Mouse (Mus musculus): ENCODE measurements around the gene Cfdp1.

The Cfdp1 gene

GRCm38 (mm10) chr8:111765616-111766015 lies 88.5 kb downstream of the Cfdp1 start:
- DNase-seq = no peak

GRCm38 (mm10) chr8:111765096-111765495 lies 89.0 kb downstream of the Cfdp1 start:
- no peak for DNase-seq

GRCm38 (mm10) chr8:111760708-111761107 lies 93.4 kb downstream of the Cfdp1 start:
- no peak for DNase-seq

- no peak for DNase-seq
Observed at GRCm38 (mm10) chr8:111758817-111759216, 95.3 kb downstream of the Cfdp1 start.

- no peak for DNase-seq
Observed at GRCm38 (mm10) chr8:111757599-111757998, 96.5 kb downstream of the Cfdp1 start.

GRCm38 (mm10) chr8:111754736-111755135 lies 99.4 kb downstream of the Cfdp1 start:
- DNase-seq = no peak

GRCm38 (mm10) chr8:111754088-111754487 lies 100.0 kb downstream of the Cfdp1 start:
- no peak for DNase-seq

- DNase-seq = no peak
Observed at GRCm38 (mm10) chr8:111748766-111749165, 105.3 kb downstream of the Cfdp1 start.

- no peak for DNase-seq
Observed at GRCm38 (mm10) chr8:111747866-111748649, 106.0 kb downstream of the Cfdp1 start.

- no peak for DNase-seq
Observed at GRCm38 (mm10) chr8:111746582-111747465, 107.3 kb downstream of the Cfdp1 start.

- DNase-seq = peak; percentile 91
Observed at GRCm38 (mm10) chr8:111745591-111746418, 108.3 kb downstream of the Cfdp1 start.

- no peak for DNase-seq
Observed at GRCm38 (mm10) chr8:111745086-111745485, 109.0 kb downstream of the Cfdp1 start.

- peak; percentile 89 for DNase-seq
Observed at GRCm38 (mm10) chr8:111743792-111744696, 110.0 kb downstream of the Cfdp1 start, which contains the start of gene Bcar1. TSS of gene Bcar1 (minus strand) at chr8:111743809.

GRCm38 (mm10) chr8:111743101-111743791 lies 110.8 kb downstream of the Cfdp1 start:
- peak; percentile 47 for DNase-seq

GRCm38 (mm10) chr8:111742261-111743037 lies 111.6 kb downstream of the Cfdp1 start:
- DNase-seq = peak; percentile 49

- DNase-seq = no peak
Observed at GRCm38 (mm10) chr8:111741556-111741955, 112.5 kb downstream of the Cfdp1 start.

- DNase-seq = no peak
Observed at GRCm38 (mm10) chr8:111740994-111741393, 113.1 kb downstream of the Cfdp1 start.

- no peak for DNase-seq
Observed at GRCm38 (mm10) chr8:111740301-111740711, 113.8 kb downstream of the Cfdp1 start.

- DNase-seq = no peak
Observed at GRCm38 (mm10) chr8:111739604-111740003, 114.5 kb downstream of the Cfdp1 start.

GRCm38 (mm10) chr8:111738867-111739266 lies 115.2 kb downstream of the Cfdp1 start:
- DNase-seq = no peak

All from retina, postnatal 1 day (tissue).